Mouse (Mus musculus) hindbrain, postnatal 0 days (tissue): Measurements from ENCODE around the gene Grasp. TPM values are rescaled to one million over a fixed set of nuclear protein-coding genes. Genes with fewer than 3 reads are reported as not detected.

Experiments used
- ATAC-seq: fragments of 200-750 bp; cut with Nextera tagmentation; 2 replicates; pipeline ENCODE4 v1.8.0; 2017; ENCODE audit warnings: mild to moderate bottlenecking, moderate TSS enrichment, moderate library complexity
- DNase-seq: peaks from one replicate; pipeline ENCODE4 v3.0.0-alpha.2; 2015; ENCODE audit warnings: low spot score
- H3K27ac ChIP-seq: fragments of 300-500 bp; sonication (generic); 2 replicates; pipeline ENCODE4 v1.5.1; 2014; ENCODE audit warnings: mild to moderate bottlenecking
- H3K27me3 ChIP-seq: fragments of 300-500 bp; sonication (generic); 2 replicates; pipeline ENCODE4 v1.6.1; 2014; ENCODE audit warnings: low read length, mixed read lengths; ENCODE audit not compliant: insufficient read depth
- H3K36me3 ChIP-seq: fragments of 300-500 bp; sonication (generic); 2 replicates; pipeline ENCODE4 v1.6.1; 2014; ENCODE audit warnings: low read length, mixed read lengths; ENCODE audit not compliant: insufficient read depth
- H3K4me1 ChIP-seq: fragments of 300-500 bp; sonication (generic); 2 replicates; pipeline ENCODE4 v1.6.1; 2014; ENCODE audit warnings: antibody characterized with exemption, low read length, mixed read lengths; ENCODE audit not compliant: insufficient read depth
- H3K4me2 ChIP-seq: fragments of 300-500 bp; sonication (generic); 2 replicates; pipeline ENCODE4 v1.6.1; 2014; ENCODE audit warnings: low read depth, mild to moderate bottlenecking, low read length, moderate library complexity, mixed read lengths
- H3K4me3 ChIP-seq: fragments of 300-500 bp; sonication (generic); 2 replicates; pipeline ENCODE4 v1.5.1; 2014; ENCODE audit warnings: low read length
- H3K9ac ChIP-seq: fragments of 300-500 bp; sonication (generic); replicated peaks from 2 replicates; pipeline ENCODE4 v1.6.1; 2014; ENCODE audit warnings: mild to moderate bottlenecking, low read length, moderate library complexity, mixed read lengths
- H3K9me3 ChIP-seq: fragments of 300-500 bp; sonication (generic); 2 replicates; pipeline ENCODE4 v1.6.1; 2016; ENCODE audit warnings: low read length, mixed read lengths
- CTCF ChIP-seq: IDR thresholded peaks from 2 replicates; pipeline ENCODE4 v1.5.1; 2016; ENCODE audit warnings: antibody characterized with exemption, control low read depth, low read depth
- WGBS: fragments of 180-500 bp; shearing (Covaris S2); extraction: QIAGEN DNeasy Blood & Tissue Kit; methylation state at CpG from one replicate; pipeline ENCODE4 v1.1.7; 2014; 5-methylcytosine and 5-hydroxymethylcytosine counted together
- polyA plus RNA-seq: library from polyadenylated mRNA; unstranded; fragments of >200 nt; fragmentation: Nextera tagmentation; extraction: Ambion mirVana; gene quantifications from 2 replicates; pipeline ENCODE4 v1.2.1, GENCODE M21; 2015
- total RNA-seq: library from RNA; depleted of rRNA; stranded (reverse); fragments of >200 nt; gene quantifications from 2 replicates; pipeline ENCODE4 v1.2.3, GENCODE M21; 2014; rRNA removed

The Grasp gene
- total RNA-seq (6.7 and 8.7 TPM in 2 replicates), polyA plus RNA-seq (1.5 and 1.6 TPM in 2 replicates)

DNA sequence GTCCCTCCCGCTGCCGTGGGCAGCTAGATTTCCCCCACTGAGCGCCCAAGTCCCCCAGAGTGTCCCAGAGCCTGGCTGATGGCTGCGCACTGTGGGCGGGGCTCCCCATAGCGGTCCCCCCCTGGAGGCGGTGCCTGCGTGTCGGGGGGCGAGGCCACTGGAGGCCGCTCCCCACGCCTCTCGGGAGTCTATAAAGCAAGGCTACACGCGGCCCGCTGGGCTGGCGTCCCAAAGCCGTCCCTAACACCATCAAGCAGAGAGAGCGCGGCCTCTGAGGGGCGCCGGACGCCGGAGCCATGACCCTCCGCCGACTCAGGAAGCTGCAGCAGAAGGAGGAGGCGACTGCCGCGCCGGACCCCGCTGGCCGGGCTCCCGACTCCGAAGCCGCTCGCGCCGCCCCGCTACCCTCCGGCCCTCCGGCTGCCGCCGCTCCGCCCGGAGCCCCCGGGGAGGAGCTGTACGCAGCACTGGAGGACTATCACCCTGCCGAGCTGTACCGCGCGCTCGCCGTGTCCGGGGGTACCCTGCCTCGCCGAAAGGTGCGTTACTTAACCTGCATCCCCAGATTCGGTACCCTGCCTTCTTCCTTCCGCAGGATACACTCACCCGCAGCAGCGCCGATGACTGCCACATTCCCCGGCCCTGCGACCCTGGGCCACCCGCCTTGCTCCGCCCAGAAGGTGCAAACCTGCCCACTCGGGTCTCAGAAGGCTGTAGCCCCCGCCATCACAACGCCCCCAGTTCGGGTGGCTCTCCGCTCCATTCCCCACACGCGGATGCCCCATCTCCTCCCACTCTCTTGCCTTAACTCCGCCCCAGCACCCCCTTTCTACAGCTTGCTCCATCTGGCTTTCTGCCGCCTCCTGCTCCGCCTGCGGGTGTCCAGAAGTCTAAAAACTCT lies at the start of gene Grasp:
Gene Grasp (plus strand): TSS at position 183 of the 901 bp plus-strand sequence.
- H3K4me2 ChIP-seq, result peak within 1 kb of the TSS; percentile 92
- H3K9ac ChIP-seq, result peak within 1 kb of the TSS; percentile 71
- H3K36me3 ChIP-seq, result no peaks in the 10 kb centered on the region
- H3K9me3 ChIP-seq, result no peaks in the 10 kb centered on the region
- TF ChIP-seq CTCF, result 0 out of 2 replicates have a peak, but pooled peaks have one; percentile 6
- peak within 1 kb of the TSS; percentile 12; the same call in 1 of the 2 replicates for H3K27ac ChIP-seq
- ATAC-seq (peak; percentile 82), DNase-seq (peak; percentile 84)
- peak within 1 kb of the TSS; percentile 70 for H3K4me3 ChIP-seq
- WGBS, result under 1% methylated on average over 72 of the region's 77 CpGs
- peaks cover 10% of the 10 kb centered on the region for H3K4me1 ChIP-seq
- H3K27me3 ChIP-seq, result no peaks in the 10 kb centered on the region

DNA sequence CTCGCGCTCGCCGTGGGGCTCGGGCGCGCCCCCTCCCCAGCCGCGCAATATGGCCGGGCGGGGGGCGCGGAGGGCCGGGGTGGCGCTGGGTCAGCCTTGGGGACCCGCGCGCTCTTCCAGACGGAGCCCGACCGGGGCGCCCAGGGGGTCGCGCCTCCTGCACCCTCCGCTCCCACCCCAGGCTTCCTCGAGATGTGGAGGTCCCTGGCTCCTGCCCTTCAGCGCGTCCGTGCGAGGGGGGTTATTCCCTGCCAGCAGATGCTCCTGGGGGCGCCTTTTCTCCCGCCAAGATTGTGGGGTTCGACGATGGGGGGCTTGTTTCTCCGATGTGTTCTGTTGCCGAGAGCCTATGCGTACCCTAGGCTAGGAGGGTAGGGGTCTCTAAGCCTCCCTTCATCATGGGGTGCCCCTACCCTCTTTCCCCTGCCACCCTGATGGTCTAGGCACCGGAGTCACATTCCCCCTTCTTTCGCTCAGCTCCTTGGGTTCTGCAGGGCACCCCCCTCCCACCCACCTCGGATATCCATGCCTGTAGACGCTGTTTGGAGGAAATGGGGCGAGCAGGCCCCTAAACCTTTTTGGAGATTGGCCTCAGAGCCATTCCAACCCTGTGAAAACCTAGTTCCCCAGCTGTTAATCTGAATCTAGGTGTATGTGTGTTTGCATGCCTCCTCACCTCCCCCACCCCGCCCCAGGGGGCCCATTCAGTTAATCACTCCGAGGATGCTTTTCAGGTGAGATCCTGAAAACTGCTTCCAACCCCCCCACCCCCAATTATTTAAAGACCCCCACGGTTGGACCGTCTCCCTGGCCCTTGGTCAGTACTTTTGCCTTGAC lies 49.5 kb upstream of the Grasp start:
- Histone ChIP-seq H3K9me3 (no peaks in the 10 kb centered on the region), H3K4me1 (peaks cover 16% of the 10 kb centered on the region; the same call in 1 of the 2 replicates), H3K4me2 (peak overlapping the region; percentile 71), H3K27ac (peak overlapping the region; percentile 83), H3K36me3 (no peaks in the 10 kb centered on the region), H3K27me3 (no peaks in the 10 kb centered on the region), H3K9ac (peak overlapping the region; percentile 93), H3K4me3 (peak overlapping the region; percentile 94)
- ATAC-seq, result peak; percentile 60
- WGBS, result 1% methylated on average over 24 of the region's 46 CpGs
- no peak for TF ChIP-seq CTCF
- DNase-seq, result peak; percentile 36

DNA sequence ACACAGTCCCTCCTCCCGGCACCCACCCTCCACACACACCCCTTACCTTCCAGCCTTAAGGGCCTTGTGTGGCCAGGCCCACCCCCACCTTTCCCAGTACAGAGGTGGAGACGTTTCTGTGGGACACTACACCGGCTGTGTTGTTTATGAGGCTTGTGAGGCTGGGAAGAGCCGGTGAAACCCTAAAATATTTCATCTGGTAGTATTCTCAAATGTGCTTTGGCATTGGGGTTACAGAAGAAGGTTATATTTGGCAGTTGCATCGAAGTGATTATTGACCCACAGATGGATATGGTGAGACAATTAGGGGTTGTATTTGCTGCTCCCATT lies 48.9 kb upstream of the Grasp start:
- peak overlapping the region; percentile 83; the same call in 1 of the 2 replicates for H3K27ac ChIP-seq
- no peaks in the 10 kb centered on the region for H3K27me3 ChIP-seq
- no peak for DNase-seq
- H3K4me1 ChIP-seq, result peaks cover 16% of the 10 kb centered on the region; the same call in 1 of the 2 replicates
- peak overlapping the region; percentile 94 for H3K4me3 ChIP-seq
- no peak for ATAC-seq
- peak overlapping the region; percentile 93 for H3K9ac ChIP-seq
- no peaks in the 10 kb centered on the region for H3K9me3 ChIP-seq
- peak overlapping the region; percentile 71 for H3K4me2 ChIP-seq
- H3K36me3 ChIP-seq, result no peaks in the 10 kb centered on the region
- WGBS, result 4% methylated on average over 5 of the region's 5 CpGs
- TF ChIP-seq CTCF, result no peak

DNA sequence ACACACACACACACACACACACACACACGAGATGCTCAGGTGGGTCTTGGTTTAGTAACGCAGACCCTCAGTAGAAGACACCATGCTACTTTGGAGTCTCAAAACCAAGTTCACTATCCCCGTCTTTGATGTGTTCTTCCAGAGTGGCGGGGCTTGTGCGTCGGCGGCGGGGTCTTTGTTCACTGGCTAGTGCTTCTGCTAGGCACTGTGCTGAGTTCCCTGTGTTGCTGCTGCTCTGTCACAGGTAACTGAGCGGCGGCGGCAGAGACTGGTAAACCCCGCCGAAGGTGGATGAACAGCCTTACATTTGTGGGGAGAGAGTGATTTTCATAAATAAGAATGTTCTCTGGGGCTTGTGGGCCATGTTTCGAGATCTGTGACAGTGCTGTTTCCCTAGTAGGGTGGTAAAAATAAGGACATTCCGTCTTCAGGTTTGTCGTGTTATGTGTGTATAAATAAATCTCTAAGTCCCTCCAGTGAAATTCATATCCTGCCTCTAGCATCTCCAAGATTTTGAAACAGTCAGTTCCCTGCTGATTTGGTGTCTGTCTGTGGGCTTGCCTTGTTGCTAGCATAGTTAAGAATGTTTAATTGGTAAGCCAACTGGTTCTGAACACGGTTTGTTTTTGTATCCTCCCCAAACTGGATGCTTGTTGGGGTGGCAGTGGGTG lies 48.2 kb upstream of the Grasp start:
- DNase-seq, result peak; percentile 45

DNA sequence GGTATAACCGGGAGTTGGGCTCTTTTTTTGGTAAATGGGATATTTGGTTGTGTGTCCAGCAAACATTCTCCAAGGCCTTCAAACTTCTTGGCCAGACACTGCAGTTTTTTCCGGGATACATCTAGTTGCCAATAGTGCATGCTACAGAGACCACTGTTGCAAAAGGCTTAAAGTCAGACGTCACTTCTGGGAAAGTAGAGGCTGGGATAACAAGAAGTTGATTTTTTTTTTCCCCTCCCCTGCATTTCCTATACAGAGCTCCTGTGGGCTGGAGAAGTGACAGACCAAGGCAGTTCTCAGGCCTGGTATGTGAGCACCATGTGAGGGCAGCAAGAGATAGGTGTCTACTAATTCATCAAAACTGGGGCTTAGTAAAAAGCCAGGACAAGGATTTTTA lies 47.7 kb upstream of the Grasp start:
- WGBS, result 24% methylated on average over 3 of the region's 3 CpGs
- Histone ChIP-seq H3K4me3 (peak overlapping the region; percentile 94), H3K27me3 (no peaks in the 10 kb centered on the region), H3K36me3 (no peaks in the 10 kb centered on the region), H3K9me3 (no peaks in the 10 kb centered on the region), H3K9ac (no peak overlapping the region), H3K27ac (no peak overlapping the region), H3K4me2 (peak overlapping the region; percentile 71), H3K4me1 (peaks cover 24% of the 10 kb centered on the region)
- TF ChIP-seq CTCF, result no peak
- ATAC-seq (no peak), DNase-seq (no peak)

More for the DNA sequence above, 48.2 kb upstream of the Grasp start:
- Histone ChIP-seq H3K36me3 (no peaks in the 10 kb centered on the region), H3K27ac (peak overlapping the region; percentile 15; the same call in 1 of the 2 replicates), H3K4me1 (peaks cover 20% of the 10 kb centered on the region), H3K4me2 (peak overlapping the region; percentile 71), H3K9me3 (no peaks in the 10 kb centered on the region), H3K9ac (peak overlapping the region; percentile 93), H3K27me3 (no peaks in the 10 kb centered on the region), H3K4me3 (peak overlapping the region; percentile 94)
- TF ChIP-seq CTCF, result no peak
- WGBS, result 19% methylated on average over 17 of the region's 17 CpGs
- no peak for ATAC-seq
